Mouse (Mus musculus) cortical plate, adult 2 months (tissue): ENCODE results near the gene Ppp2r1b. TPM values are rescaled to one million over a fixed set of nuclear protein-coding genes. Genes with fewer than 3 reads are reported as not detected.

Experiments
- H3K27ac ChIP-seq: fragments of 200-500 bp; 2 replicates; pipeline ENCODE4 v1.5.1; 2012; ENCODE audit warnings: low read length, control low read depth, inconsistent platforms; ENCODE audit not compliant: insufficient read depth
- H3K4me1 ChIP-seq: fragments of 200-500 bp; 2 replicates; pipeline ENCODE4 v1.6.1; 2011; ENCODE audit warnings: low read length; ENCODE audit not compliant: control insufficient read depth, insufficient read depth
- H3K4me3 ChIP-seq: fragments of 200-500 bp; 2 replicates; pipeline ENCODE4 v1.5.1; 2011; ENCODE audit warnings: mild to moderate bottlenecking, low read length, control low read depth; ENCODE audit not compliant: insufficient read depth
- CTCF ChIP-seq: fragments of 200-500 bp; IDR thresholded peaks from 2 replicates; pipeline ENCODE4 v1.5.1; 2011; ENCODE audit warnings: mild to moderate bottlenecking, control low read depth, low read length; ENCODE audit not compliant: insufficient read depth; ENCODE audit errors: extremely low read depth
- POLR2A ChIP-seq: fragments of 200-500 bp; IDR thresholded peaks from 2 replicates; pipeline ENCODE4 v1.6.1; 2011; ENCODE audit warnings: mild to moderate bottlenecking, low read length, control low read depth; ENCODE audit not compliant: insufficient read depth; ENCODE audit errors: extremely low read depth
- polyA plus RNA-seq: library from polyadenylated mRNA; depleted of rRNA; stranded (reverse); fragments of >200 nt; gene quantifications from 2 replicates; pipeline ENCODE4 v1.2.3, GENCODE M21; 2012

Ppp2r1b gene
- polyA plus RNA-seq, 1 experiment, result 14.9 TPM

DNA sequence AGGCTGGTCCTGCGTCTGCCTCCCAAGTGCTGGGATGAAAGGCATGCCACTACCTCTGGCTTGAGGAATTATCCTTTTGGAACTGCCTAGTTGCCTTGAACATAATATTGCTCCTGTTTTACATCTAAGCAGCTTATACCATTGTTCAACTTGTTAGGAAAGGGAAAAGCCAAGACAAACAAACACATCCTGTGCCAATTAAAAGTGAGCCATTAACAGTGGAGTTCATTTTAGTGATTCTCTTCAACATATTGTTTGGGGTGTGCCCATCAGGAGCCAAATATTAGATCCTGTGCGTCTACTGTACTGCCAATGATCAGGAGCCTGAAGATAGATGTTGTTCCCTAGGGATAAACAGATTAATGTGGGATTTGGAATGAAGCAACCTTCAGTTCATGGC is 37.1 kb downstream of the Ppp2r1b start:
- no peak overlapping the region for H3K4me3 ChIP-seq

DNA sequence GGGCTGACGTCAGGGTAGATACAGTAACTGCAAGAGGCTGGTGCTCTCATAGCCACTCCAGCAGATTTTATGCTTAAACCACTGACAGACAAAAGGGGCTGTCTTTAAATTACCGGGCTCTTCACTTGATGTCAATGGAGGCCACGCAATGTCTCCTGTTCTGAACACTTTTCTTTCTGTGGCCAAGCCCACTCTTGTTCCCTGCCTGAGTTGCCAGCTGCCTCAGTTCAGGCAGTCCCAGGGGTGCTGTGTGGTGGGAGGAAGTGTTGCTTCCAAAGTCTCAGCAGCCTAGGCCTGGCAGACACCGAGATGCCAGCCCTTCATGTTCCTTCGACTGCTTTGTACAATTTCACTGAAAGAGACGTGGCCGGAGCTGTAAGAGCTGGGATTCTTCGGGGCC is 39.0 kb downstream of the Ppp2r1b start:
- H3K27ac ChIP-seq, result peak overlapping the region; percentile 53; the same call in 1 of the 2 replicates
- no peak overlapping the region for H3K4me3 ChIP-seq
- no peak for TF ChIP-seq CTCF
- no peak for TF ChIP-seq POLR2A
- H3K4me1 ChIP-seq, result peaks cover 12% of the 10 kb centered on the region

More for the DNA sequence above, 37.1 kb downstream of the Ppp2r1b start:
- TF ChIP-seq CTCF (no peak), POLR2A (no peak)
- Histone ChIP-seq H3K27ac (no peak overlapping the region), H3K4me1 (peaks cover 12% of the 10 kb centered on the region)

DNA sequence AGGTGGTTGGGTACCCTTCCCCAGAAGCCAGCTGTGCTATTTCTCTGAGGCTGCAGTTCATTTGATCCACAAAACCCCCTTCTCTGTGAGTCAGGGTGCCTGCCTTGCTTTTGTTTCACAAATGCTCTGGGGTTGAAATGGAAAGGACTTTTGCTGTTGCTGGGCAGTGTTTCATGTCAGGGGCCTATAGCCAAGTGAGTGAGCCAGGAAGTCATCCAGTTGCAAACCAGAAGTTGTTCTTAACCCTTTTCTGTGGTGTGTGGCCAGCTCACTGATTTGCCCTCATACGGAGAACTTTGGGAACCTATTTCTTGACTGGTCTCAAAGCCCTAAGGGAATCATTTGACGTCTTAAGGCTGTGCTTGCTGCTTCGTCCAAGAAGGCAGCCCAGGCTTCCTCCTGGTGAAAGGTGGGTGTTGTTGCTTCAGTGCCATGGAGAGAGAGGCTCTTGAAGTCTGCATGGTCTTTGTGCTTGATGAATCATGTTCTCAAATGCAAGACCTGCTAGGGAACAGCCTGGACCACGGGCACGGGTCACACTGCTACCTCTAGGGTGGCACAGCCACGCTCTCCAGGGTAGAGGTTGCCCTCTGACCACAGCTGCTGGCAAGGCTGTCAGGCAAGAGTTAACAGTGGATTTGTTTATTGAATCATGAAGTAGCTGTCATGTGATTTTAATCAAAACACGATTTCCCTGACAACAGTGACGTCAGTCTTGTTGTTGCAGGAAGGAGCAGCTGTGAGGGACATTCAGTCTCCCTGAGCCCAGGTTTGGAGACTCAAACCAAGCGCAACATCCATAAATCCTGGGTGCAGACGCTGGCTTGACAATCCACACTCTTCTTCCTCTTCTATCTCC is 39.9 kb downstream of the Ppp2r1b start:
- TF ChIP-seq POLR2A (0 out of 2 replicates have a peak, but pooled peaks have one; percentile 30), CTCF (no peak)
- Histone ChIP-seq H3K27ac (peak overlapping the region; percentile 53), H3K4me1 (peaks cover 12% of the 10 kb centered on the region), H3K4me3 (no peak overlapping the region)

DNA sequence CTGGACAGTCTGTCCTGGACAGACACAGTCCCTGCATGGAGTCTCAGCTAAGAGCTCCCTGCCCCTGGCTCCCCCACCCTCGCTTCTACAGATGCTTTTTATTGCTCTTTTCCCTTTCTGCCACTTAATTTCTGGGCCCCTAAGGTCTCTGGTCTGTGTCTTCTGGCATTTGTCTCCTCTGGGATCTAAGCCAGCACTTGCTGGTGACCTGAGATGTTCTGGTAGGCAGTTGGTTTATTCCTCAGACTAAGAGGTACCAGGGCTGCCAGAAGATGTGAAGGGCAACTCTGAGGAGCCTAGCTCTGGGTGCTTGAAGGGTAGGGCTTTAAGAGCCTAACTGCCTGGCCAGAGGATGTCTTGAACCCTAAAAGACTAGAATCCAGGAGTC is 40.5 kb downstream of the Ppp2r1b start:
- Histone ChIP-seq H3K27ac (peak overlapping the region; percentile 31), H3K4me1 (peaks cover 12% of the 10 kb centered on the region), H3K4me3 (no peak overlapping the region)
- TF ChIP-seq CTCF, result no peak
- TF ChIP-seq POLR2A, result no peak

DNA sequence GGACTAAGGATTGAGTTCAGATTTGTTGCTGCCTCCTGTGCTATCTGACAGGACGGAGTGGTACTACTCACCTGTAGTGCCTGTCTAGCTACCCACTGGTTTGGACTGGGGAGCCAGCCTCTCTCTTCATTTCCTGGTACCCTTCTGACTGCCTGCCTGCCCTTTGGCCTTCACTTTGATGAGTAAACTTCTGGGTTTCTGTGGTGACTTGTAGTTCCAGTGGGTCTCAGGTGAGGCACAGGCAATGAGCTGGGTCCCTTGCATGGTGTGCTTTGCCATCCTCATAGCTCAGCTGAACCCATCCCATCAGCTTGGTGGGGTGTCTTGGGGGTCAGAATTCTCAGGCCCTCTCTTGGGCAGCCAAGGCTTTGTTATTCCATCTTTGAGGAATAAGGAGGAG is 41.8 kb downstream of the Ppp2r1b start:
- no peak overlapping the region for H3K27ac ChIP-seq
- H3K4me3 ChIP-seq, result no peak overlapping the region
- peaks cover 12% of the 10 kb centered on the region for H3K4me1 ChIP-seq
- no peak for TF ChIP-seq CTCF
- no peak for TF ChIP-seq POLR2A

DNA sequence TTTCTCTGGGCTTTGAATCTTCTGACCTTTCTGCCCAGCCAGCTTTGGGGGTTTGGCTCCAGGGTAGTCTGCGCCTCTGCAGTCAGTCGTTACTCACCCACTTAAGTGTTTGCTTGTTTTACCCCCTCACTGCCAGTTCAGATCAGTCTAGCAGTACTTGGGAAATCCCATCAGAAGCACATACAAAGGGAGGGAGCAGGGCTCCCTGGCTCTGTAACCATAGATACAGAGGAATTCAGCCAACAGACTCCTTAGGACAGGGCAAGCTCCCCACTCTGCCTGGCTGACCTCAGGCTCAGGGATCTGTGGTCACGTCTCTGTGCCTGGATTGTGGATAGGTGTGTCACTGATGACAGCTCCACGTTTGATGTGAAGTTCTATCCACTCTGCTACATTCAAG is 42.2 kb downstream of the Ppp2r1b start:
- H3K4me1 ChIP-seq, result peaks cover 12% of the 10 kb centered on the region
- H3K4me3 ChIP-seq, result no peak overlapping the region
- no peak overlapping the region for H3K27ac ChIP-seq
- TF ChIP-seq CTCF (no peak), POLR2A (no peak)

DNA sequence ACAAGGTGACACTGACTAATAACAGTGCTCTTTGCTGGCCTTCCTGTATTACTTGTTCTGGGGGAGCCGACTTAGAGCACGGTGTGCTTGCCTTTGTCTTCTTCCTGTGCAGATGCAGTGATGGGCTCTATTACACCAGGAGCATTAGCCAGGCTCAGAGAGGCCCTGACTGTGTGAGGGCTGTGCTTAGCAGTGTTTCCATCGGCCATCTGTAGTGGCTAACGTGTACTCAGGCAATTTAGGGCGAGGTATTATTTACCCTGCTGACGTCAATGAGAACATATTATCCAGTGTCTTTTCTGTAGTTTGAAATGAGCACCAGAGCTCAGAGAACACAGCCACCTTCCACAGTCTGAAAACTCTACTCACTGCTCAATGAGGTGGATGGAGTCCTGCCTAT is 44.1 kb downstream of the Ppp2r1b start:
- Histone ChIP-seq H3K4me3 (no peak overlapping the region), H3K27ac (no peak overlapping the region), H3K4me1 (peaks cover 12% of the 10 kb centered on the region)
- TF ChIP-seq CTCF (no peak), POLR2A (no peak)

DNA sequence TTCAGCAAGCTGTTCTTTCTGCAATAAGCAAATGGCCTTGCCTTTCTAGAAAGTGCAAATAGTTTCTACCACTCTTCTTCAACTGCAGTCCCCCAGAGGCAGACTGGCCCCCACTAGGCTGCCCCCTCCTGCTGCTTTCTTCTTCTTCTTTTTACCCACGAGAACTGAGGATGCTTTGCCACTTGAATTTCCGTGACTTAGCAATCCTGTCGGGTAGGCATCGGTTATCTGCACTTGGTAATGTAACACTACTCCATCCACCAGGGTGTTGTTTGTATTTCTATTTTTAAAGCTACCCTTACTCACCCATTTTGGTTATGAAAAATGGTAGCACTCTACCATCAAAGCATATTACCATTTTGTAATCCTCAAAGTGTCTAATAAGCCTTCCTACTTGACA is 44.9 kb downstream of the Ppp2r1b start:
- peaks cover 7% of the 10 kb centered on the region for H3K4me1 ChIP-seq
- no peak overlapping the region for H3K27ac ChIP-seq
- TF ChIP-seq POLR2A (no peak), CTCF (no peak)
- no peak overlapping the region for H3K4me3 ChIP-seq

DNA sequence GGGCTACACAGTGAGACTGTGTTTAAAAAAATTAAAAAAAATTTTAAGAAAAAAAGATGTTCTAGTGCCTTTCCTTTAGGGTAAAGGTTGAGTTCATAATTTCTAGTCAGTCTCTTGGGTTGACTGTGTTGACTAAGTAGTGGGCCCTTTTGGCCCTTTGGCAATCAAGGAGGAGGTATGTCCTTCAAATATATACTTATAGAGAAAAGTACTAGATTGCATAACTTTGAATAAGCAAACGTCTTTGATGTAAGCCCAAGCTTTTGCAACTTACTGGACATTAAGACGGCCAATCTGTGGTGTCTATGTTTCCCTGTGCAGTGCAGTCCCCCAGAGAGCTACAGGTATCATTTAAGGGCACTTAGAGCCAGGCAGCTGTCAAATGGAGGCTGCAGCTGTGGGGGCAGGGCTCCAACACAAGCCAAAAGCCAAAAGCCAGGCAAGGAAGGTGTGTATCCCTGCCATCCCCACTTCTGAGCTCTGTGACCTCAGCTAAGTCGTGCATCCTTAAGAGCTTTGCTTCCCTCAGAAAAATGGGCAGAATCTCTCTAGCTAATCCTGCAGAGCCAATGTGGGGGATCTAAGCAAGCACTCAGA is 45.5 kb downstream of the Ppp2r1b start:
- TF ChIP-seq CTCF, result no peak
- no peak for TF ChIP-seq POLR2A
- Histone ChIP-seq H3K27ac (no peak overlapping the region), H3K4me3 (no peak overlapping the region), H3K4me1 (peaks cover 2% of the 10 kb centered on the region; the same call in 1 of the 2 replicates)

DNA sequence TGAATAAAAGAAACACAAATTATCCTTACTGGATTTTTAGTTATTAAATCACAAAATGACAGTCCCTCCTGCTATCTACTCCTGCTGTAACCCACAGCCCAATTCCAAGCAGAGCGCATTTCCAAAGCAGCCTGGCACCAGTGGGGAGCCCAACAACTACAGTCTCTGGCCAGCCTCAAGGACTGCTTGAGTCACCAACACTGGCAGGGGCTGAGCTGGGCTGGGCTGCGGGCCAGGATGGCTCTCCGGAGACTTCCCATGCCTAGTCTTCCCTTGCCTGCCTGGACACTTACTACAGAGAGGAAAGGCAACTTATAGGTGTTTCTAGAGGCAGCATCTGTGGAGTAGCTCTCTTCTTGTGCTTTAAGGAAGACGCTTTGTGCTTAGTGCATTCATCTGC is 48.6 kb downstream of the Ppp2r1b start:
- no peak for TF ChIP-seq POLR2A
- no peak for TF ChIP-seq CTCF
- H3K4me3 ChIP-seq, result no peak overlapping the region
- H3K27ac ChIP-seq, result no peak overlapping the region
- H3K4me1 ChIP-seq, result no peaks in the 10 kb centered on the region; the same call in 1 of the 2 replicates
